Mouse (Mus musculus): Measurements from ENCODE around the gene 6030452D12Rik.
A peak's percentile ranks its signal among the peaks of the same experiment; 100 is the strongest.

The 6030452D12Rik gene

DNA sequence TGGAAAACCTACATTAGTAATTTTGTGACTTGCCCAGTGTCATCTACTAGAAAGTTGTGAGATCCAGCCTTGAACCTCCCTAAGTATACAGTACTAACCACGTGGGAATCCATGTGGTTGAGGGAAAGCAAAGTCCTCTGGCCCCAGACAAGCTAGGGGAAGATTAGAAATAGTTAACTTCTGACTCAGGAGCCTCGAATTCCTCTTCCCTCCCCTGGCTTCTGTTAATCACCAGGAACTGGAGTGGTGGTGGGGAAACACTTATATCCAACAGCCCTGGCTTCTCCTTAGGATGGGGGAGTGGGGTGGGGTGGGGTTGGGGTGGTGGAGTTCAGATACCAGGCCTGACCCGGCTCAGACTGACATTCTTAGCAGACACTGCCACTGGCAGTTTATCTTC is 18.4 kb downstream of the 6030452D12Rik start:
- no peak for DNase-seq (ENCODE audit: low spot score)

DNA sequence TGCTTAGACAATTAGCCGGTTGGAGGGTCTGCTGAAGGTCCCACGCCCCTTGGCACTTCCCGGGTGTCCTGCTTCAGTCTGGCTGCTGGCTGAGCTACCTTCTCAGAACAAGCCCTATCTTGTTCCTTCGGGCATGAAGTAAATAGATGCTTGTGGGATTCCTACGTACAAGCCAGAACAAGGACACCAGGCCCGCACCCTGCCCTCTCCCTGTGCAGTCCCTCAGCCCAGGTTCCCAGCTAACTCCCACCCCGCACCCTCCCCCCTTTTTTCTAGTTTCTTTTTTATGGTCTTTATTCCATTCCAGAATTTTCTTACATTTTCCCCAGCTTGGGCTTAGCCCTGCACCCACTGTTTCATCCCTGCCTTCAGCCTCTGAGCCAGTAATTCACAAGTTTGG is 20.3 kb downstream of the 6030452D12Rik start:
- DNase-seq (ENCODE audit: low spot score), result no peak

DNA sequence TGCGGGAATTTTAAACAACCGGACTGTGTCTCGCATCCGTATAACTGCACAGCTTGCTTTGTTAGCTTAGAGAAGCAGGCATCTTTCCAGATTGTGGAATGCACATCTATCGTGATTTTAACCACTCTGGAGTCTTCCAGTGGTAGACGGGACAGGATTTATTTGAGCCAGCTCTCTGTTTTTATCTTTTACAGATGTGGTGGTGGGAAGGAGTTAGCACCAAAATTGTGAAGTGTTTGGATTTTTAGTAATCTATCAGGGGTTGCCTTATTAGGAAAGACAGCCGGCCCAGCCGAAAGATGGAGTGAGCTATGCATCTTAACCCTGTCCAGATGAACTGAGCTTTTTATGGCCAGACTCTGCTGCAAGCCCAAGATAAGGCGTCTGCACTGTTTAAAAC is 21.5 kb downstream of the 6030452D12Rik start:
- DNase-seq (ENCODE audit: low spot score), result no peak

DNA sequence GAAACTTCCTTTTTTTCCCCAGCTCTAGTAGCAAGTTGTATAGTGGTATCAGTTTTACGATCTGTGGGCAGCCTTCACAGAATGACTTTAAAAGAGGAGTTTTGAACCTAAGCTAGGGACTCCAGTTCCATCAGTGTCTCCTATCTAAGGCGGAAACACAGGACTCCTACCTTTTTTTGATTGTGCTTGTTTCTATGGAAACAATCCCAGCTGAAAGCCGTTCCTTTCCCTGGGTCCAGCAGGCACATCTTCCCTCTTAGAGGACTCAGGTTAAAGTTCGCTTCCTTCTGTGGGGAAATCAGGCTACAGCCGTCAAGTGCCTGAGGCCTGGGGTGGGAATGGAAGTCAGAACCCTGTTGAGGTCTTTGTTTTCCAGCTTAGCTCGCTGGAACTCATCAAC is 26.4 kb downstream of the 6030452D12Rik start:
- DNase-seq (ENCODE audit: low spot score), result no peak

DNA sequence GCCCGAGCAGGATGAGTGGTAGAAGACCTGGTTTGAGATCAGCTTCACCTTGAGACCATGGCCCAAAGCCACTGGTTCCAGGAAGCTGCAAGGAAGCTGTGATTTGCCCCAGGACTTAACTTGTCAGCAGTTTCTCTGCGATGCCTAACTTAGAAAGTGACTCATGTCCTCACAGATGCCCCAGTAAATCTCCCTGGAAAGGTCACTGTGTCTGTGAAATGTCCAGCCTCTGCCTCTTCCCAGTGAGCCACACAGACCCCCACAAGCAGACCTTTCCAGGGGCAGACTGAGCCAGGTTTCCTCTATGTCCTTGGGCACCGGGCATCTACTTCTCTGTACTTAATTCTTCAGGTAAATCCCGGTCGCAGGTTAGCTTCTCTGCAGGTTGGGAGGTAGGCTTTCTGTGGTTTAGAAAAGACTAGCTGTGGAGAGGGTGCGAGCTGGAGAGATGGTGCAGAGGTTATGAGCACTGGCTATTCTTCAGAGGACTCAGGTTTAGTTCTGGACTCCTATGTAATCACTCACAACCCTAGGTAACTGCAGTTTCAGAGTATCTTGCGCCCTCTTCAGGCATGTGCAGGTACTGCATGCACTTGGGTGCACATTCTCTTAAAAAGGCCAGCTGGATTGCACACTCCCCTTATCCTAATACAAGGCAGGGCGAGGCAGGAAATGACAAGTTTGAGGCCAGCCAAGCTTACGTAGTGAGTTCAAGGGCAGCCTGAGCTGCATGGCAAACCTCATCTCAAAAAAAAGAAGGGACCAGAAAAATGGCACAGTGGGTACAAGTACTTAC is 27.1 kb downstream of the 6030452D12Rik start:
- DNase-seq (ENCODE audit: low spot score), result peak; percentile 24

DNA sequence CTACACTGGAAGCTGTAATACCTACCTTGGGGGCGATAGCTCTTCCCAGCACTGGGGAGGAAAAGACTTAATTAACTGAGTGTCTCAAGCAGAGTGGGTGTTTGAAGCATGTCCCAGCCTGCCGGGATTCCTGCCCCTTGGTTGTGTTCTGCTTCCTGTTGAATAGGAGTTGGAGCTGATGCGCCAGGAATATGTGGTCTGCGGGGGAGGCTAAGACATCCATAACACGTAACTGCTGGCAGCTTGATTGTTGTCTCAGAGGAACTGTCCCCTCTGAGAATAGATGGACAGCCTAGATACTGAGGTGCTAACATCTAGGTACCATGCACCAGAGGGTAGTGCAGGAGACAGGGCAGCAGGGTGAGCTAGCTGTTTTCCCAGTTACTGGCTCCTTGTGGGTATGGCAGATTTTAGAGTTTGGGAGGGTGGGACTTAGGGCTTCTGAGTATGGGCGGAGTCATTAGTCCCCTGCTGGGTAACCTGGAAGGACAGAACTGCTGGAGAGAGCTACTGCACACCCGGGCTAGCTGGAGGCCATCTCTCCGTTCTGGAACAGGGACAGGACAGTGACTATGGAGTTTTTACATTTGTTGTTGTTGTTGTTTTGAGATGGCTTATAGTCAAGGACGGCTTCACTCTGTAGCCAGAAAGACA is 28.4 kb downstream of the 6030452D12Rik start:
- DNase-seq (ENCODE audit: low spot score), result no peak

DNA sequence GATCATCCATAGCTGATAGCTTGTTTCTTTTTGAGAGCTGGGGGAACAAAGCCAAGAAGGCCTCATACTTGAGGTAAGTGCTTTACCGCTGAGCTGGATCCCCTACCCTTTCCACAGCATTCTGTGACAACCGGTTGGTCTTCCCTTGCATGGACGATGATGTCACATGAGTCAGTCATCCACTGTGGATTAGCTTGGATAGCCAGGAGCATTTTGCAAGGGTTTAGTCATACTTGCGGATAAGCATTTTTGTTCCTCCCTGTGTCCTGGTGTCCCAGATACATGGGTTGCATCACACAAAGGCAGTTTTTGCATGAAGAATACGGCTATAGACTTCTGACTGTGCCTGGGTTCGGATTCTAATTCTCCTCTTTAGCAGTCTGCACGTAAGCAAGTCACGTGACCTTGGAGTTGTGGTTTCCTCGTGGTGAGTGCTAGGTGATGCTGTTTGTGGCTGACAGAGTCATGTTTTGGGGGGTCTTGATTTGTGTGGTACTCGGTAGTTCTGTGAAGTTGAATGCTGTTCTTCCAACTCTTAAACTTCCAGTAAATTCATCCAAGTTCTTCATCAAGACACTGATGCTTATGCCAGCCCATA is 29.7 kb downstream of the 6030452D12Rik start:
- no peak for DNase-seq (ENCODE audit: low spot score)

DNA sequence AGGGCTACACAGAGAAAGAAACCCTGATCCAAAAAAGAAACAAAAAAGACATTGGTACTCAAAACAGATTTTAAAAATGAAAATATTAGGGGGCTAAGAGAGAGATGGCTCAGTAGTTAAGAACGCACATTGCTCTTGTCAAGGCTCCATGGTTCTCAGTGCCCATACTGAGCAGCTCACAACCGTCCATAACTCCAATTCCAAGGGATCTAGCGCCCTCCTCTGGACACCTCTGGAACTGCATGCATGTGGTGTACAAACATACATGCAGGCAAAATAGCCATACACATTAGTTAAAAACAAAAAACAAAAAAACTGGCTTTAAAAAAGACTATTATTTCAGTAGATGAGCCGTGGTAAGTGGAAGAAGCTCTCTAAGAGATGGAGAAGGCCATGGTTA is 30.2 kb downstream of the 6030452D12Rik start:
- peak; percentile 20 for DNase-seq (ENCODE audit: low spot score)

DNA sequence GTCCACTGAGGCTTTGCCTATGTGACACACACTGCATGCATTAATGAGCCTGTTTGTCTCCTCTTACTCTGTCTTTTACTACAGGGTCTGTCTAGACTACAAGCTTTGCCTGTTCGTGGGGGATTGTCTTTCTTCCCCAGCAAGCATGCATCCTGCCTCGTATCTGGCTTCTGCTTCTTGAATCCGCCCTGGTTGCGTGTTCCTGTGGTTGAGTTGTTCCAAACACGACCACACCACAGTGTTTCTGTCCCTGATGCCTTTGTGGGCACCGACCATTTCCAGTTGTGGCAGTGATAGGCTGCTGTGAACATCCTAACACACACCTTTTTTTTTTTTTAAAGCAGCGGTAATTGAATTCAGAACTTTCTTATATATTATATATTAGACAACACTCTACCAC is 33.4 kb downstream of the 6030452D12Rik start:
- no peak for DNase-seq (ENCODE audit: low spot score)

DNA sequence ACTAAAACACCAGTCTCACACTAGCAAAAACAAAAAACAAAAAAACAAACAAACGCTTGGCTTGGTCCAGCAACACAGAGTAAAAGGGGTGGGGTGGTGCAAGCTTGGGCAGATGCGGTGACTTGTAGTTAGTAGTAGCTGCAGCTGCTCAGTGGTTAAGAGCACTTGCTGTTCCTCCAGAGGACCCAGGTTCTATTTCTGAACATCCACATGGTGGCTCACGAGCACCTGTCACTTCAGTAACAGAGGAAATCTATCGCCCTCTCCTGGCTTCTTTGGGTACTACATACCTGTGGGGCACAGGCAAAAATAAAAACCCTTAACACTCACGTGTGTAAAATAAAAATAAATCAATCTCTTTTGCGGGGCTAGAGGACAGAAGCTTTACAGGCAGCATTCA is 34.1 kb downstream of the 6030452D12Rik start:
- peak; percentile 79 for DNase-seq (ENCODE audit: low spot score)

DNA sequence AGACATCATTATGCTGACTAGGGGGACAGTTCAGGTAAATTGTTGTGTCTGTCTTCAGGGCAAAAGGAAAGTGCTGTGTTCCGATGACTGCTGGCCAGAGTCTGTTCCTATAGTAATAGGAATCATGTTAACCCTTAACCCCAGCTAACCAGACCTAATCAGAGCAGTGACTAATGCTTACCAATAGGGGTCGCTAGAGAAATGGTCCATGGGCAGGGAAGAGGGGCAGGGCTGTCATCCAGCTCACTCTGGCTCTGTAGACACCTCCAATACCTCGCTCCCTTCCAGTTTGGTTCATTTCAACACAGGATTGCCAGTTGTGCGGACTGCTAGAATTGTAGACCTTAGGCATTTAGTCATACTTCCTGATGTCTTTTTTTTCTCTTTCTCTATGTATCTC is 35.1 kb downstream of the 6030452D12Rik start:
- peak; percentile 36 for DNase-seq (ENCODE audit: low spot score)

DNA sequence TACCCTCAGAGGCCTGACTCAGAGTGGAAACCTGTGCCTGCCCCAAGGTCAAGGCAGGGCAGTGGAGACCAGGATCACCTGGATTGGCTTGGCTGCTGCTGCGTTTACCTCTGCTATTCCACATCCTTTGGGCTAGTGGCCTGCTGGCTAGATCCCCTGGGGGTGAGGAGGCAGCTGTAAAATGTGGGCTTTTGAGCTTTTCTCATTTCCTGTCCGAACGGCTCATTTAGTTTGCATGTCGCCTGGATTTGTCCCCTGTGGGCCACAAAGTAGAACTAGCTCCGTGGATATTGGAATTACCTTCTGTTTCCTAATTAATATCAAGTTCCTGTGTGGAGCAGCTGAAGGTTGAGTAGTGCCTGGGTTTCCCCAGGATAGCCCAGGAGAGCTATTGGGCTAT is 38.9 kb downstream of the 6030452D12Rik start:
- DNase-seq (ENCODE audit: low spot score), result no peak

DNA sequence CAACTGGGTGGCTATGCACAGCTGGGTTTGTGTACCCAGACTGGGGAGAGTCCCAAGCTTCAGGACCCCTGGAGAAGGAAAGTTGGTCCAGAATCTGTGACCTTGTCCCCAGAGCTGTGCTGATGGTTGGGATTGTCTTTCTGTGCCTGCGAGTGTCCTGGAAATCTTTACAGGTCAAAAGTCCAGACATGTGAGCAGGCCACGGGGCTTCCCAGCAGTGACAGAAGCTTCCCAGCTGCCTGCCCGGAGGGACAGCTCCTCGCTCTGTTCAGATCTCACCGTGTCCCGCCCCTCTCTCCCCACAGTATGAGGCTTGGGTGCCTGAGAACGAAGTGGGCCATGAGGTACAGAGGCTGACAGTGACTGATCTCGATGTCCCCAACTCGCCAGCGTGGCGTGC is 40.7 kb downstream of the 6030452D12Rik start:
- DNase-seq (ENCODE audit: low spot score), result no peak

DNA sequence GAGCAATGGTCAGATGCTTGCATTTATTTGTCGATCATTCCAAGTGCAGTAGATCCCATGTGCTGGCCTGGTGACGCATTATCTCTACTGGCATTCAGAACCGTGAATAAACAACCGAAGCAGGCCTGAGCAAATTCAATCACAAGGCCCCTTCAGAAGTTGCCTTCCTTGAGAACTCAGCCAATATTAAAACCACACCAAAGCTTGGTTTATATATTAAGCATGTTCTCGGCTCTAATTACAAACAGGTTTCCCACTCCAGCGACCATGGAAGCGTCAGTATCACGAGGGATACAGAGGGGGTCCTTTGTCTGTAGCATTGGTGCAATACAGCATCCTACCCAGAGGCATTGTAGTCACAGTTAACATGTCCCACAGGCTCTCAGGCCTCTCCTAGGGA is 42.7 kb downstream of the 6030452D12Rik start:
- no peak for DNase-seq (ENCODE audit: low spot score)

DNA sequence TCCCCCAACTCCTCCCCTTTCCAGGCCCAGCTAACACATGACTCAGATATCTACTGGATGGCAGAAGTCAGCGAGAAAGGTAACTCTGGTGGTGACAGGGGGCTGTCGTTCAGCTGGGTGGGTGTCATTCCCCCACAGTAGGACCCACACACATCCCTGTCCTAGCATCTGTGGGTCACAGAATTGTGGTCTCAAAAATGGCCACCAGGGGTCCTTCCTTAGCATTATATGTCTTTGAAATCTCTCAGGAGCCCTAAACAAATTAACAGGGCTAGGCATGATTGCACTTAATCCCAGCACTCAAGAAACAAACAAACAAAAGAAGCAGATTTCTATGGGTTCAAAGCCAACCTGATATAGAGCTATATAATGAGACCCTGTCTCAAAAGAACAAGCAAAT is 44.8 kb downstream of the 6030452D12Rik start:
- DNase-seq (ENCODE audit: low spot score), result peak; percentile 25

DNA sequence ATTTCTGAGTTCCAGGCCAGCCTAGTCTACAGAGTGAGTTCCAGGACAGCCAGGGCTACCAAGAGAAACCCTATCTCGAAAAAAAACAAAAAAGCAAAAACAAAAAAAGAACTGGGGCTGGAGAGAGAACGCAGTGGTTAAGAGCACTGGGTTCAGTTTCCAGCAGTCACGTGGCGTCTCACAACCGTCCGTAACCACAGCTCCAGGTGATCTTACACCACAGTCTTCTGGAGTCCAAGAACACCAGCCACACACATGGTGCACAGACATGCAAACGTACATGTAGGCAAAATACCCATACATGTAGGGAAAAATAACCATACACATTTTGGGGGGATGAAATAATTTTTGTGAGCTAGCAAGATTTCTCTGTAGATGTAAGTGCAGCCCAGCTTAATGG is 46.4 kb downstream of the 6030452D12Rik start:
- DNase-seq (ENCODE audit: low spot score), result no peak

DNA sequence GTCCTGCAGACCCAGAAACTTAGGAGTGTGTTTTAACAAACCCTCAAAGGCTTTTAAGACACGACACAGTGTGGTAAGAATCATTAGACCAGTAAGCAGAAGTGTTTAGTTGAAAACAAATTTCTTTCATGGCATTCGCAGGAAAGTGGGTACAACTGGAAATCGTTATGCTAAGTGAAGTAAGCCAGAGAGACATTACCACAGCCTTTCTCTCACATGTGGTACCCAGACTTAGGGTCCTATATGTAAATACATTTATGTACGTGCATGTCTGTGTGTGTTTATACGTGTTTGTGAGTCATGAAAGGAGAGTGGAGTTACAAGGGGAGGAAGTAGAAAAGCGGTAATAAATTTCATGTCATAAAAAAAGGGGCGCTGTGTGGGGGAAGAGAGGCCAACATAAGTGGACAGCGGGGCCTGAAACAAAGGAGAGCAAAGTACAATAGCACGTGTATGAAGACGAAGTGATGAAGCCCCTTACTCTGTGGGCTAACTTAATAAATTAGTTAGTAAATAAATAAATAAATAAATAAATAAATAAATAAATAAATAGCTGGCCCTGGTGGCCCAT is 48.1 kb downstream of the 6030452D12Rik start:
- DNase-seq (ENCODE audit: low spot score), result no peak

DNA sequence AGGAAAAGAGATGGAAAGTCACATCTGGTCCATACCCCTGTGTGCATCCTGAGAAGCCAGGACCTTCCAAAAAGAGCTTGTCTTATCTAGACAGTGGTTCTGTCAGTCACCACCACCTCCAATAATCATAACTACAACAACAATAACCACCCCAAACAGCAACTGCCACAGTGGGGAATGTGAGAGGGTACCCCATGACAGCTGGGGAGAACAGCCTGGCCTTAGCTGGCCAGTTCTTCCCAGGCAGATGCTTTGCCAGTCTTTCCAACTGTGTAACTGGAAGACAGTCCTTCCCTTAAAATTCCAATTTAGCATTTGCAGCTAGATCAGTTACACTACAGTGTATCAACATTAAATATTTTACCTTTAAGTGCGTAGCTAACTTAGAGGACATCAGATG is 50.6 kb downstream of the 6030452D12Rik start:
- DNase-seq (ENCODE audit: low spot score), result no peak

DNA sequence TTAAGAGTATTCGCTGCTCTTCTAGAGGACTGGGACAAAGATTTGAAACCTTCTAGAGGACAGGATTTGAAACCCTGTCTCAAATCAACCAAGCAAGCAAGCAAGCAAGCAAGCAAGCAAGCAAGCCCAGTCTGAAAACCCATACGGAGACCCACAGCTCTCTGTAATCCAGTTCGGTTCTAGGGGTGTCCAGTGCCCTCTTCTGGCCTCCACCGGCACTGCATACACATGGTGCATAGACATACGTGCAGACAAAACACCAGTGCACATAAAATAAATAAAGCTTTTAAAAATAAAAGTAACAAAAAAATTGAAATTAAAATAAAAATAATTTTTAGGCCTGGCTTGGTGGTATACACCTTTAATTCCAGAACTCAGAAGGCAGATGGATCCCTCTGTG is 53.7 kb downstream of the 6030452D12Rik start:
- no peak for DNase-seq (ENCODE audit: low spot score)

DNA sequence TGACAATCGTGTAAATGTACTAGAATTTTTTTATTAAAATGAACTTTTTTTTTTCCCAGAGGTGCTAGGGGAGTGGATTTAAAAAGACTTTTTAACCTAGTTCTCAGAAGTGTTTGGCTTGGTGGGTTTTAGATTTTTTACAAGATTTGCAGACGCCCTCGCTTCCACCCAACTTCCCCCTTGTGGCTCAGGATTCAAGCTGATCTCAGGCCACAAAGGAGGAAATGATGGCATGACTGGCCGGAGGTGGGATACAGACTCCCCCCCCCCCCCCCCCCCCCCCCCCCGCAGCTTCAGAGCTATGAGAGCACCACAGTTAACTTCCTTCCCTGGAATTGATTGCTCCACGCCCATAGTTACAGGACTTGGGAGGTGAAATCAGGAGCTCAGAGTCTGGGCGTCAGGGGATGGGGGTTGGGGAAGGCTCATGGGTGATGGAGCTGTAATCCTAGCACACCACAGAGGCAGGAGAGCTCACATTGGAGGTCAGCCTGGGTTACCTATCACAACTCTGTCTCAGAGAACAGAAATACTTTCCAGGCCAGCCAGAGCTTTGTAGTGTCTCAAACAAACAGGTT is 55.8 kb downstream of the 6030452D12Rik start:
- no peak for DNase-seq (ENCODE audit: low spot score)
